Mouse (Mus musculus): ENCODE measurements around the gene Sirt1. TPM values are rescaled to one million over a fixed set of nuclear protein-coding genes. Genes with fewer than 3 reads are reported as not detected.

The Sirt1 gene
- 36.0 TPM for polyA plus RNA-seq (2017; shearing (Covaris generic))

GRCm38 (mm10) chr10:63381498-63382280, at the start of gene Sirt1:
Gene Sirt1 (minus strand): TSS chr10:63381704.

GRCm38 (mm10) chr10:63429785-63430305, 48.3 kb upstream of the Sirt1 start, which contains the start of gene Ctnna3:
Gene Ctnna3 (plus strand): TSS chr10:63430098.

GRCm38 (mm10) chr10:63421739-63422735, 40.5 kb upstream of the Sirt1 start, which contains the start of gene Gm7075:
Gene Gm7075 (minus strand): TSS chr10:63421789.

GRCm38 (mm10) chr10:63382372-63383279, 1.1 kb upstream of the Sirt1 start, which contains the start of gene Dnajc12:
Gene Dnajc12 (plus strand): TSS chr10:63382443.

Other genes starting within 250 kb of the Sirt1 start
- 0.20 TPM for gene Mypn, start 177.8 kb downstream of the Sirt1 start, polyA plus RNA-seq (2017; shearing (Covaris generic))
- gene Herc4, start 137.9 kb downstream of the Sirt1 start, polyA plus RNA-seq (2017; shearing (Covaris generic)), result 101 TPM
- gene Dnajc12, start 739 bp upstream of the Sirt1 start, polyA plus RNA-seq (2017; shearing (Covaris generic)), result 10.1 TPM
- not detected for gene Gm7075, start 40.1 kb upstream of the Sirt1 start, polyA plus RNA-seq (2017; shearing (Covaris generic))
- gene Ctnna3, start 48.4 kb upstream of the Sirt1 start, polyA plus RNA-seq (2017; shearing (Covaris generic)), result 0.12 TPM

Measured in naive thymus-derived CD4-positive, alpha-beta T cell, adult 5 months (primary cell).